In the genomic region with DNA sequence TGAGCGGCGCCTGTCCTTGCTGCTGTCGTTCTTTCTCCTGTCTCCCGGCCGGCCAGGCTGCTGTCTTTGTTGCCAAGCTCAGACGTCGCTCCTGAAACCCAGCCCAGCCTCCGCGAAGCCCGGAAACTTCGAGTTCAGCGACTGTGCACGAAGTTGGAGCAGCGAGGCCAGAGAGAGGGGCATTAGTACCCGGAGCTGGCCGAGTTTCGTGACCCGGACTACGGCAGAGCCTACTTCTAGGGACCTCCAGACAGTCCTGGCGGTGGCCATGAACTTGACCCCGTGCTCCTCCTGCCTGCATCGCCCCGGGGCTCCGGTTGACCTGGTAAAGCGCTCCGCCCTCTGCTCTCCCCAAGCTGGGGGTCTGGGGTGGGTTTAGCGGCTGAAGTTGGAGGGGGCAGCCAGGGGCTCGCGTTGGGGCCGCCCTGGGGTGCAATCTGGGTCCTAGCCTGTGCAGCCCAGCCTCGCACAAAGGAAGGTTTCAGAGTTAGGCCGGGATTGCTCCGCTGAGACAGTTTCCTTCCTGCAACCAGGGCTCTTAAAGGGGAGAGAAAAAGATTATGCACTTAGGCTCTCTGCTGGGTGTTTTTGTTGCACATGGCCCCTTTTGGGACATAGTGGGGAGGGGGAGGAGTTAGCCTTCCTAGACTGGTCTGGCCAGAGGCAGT, we compare ENCODE assay signal across 8 mouse cellular contexts.
A peak's percentile ranks its signal among the peaks of the same experiment; 100 is the strongest.
DNase-seq lines count a peak whose midpoint lies in the region; ATAC-seq and TF ChIP-seq lines count a peak whose summit lies in the region.

No protein-coding gene starts in this region.

- no peaks in the 10 kb centered on the region for H3K36me3 ChIP-seq in heart, postnatal 0 days (replicated peaks; ENCODE audit: control insufficient read depth, insufficient read depth, low read length)
- no peaks in the 10 kb centered on the region for H3K36me3 ChIP-seq in macrophage (ENCODE audit: inconsistent target)
- H3K36me3 ChIP-seq in small intestine, adult 2 months (ENCODE audit: control insufficient read depth, insufficient read depth, low read length) = no peaks in the 10 kb centered on the region

- no peak for TF ChIP-seq CTCF in embryonic fibroblast, embryonic 13.5 days (IDR thresholded peaks at IDR 0.05; ENCODE audit: borderline replicate concordance, insufficient read depth, low read length)
- no peak for TF ChIP-seq CTCF in heart, postnatal 0 days (IDR thresholded peaks at IDR 0.05; ENCODE audit: low read depth)
- TF ChIP-seq CTCF in small intestine, adult 2 months (IDR thresholded peaks at IDR 0.05; ENCODE audit: extremely low read depth, insufficient read length, insufficient replicate concordance, low read depth, low read length) = no peak

- peak overlapping the region; percentile 33 for H3K4me3 ChIP-seq in embryonic fibroblast, embryonic 13.5 days (ENCODE audit: insufficient read depth, low read length)
- peak overlapping the region; percentile 53 for H3K4me3 ChIP-seq in heart, postnatal 0 days (ENCODE audit: low read depth, low read length)
- H3K4me3 ChIP-seq in macrophage (ENCODE audit: inconsistent target) = peak overlapping the region; percentile 36
- H3K4me3 ChIP-seq in small intestine, adult 2 months (ENCODE audit: low read depth, low read length) = peak overlapping the region; percentile 75

- peak overlapping the region; percentile 78 for H3K9ac ChIP-seq in heart, postnatal 0 days (replicated peaks; ENCODE audit: low read depth, low read length)

- no peaks in the 10 kb centered on the region for H3K27me3 ChIP-seq in heart, postnatal 0 days (ENCODE audit: control insufficient read depth, insufficient read depth, low read length)
- no peaks in the 10 kb centered on the region for H3K27me3 ChIP-seq in small intestine, adult 2 months (ENCODE audit: control insufficient read depth, insufficient read depth, low read length)

- peak overlapping the region; percentile 78 for H3K4me2 ChIP-seq in heart, postnatal 0 days (ENCODE audit: low read depth, low read length)

- peak; percentile 56 for ATAC-seq in heart, postnatal 0 days (ENCODE audit: insufficient read depth, low read depth)

- H3K27ac ChIP-seq in embryonic fibroblast, embryonic 13.5 days (ENCODE audit: insufficient read depth, low read length) = no peak overlapping the region
- peak overlapping the region; percentile 85 for H3K27ac ChIP-seq in heart, postnatal 0 days (ENCODE audit: low read depth)
- no peak overlapping the region for H3K27ac ChIP-seq in macrophage
- H3K27ac ChIP-seq in small intestine, adult 2 months (ENCODE audit: insufficient read depth, low read depth, low read length) = peak overlapping the region; percentile 66

- no peaks in the 10 kb centered on the region for H3K79me2 ChIP-seq in macrophage (ENCODE audit: inconsistent target)

- H3K4me1 ChIP-seq in embryonic fibroblast, embryonic 13.5 days (ENCODE audit: control insufficient read depth, insufficient read depth, low read length) = peaks cover 6% of the 10 kb centered on the region; the same call in 1 of the 2 replicates
- H3K4me1 ChIP-seq in heart, postnatal 0 days (ENCODE audit: control insufficient read depth, insufficient read depth) = peaks cover 22% of the 10 kb centered on the region
- H3K4me1 ChIP-seq in small intestine, adult 2 months (ENCODE audit: control insufficient read depth, insufficient read depth, insufficient read length, low read length) = peaks cover 7% of the 10 kb centered on the region

- DNase-seq in 3134 (ENCODE audit: extremely low read depth, insufficient read length, low spot score) = peak; percentile 74
- DNase-seq in T-cell, adult 2 months (ENCODE audit: low spot score) = peak; percentile 45
- peak; percentile 55 for DNase-seq in heart, postnatal 0 days (ENCODE audit: low spot score)
- peak; percentile 81 for DNase-seq in kidney, postnatal 14 days
- DNase-seq in frontal cortex, postnatal 25 days (ENCODE audit: low spot score in 2 of 2) = no peak

- peak; percentile 57 for TF ChIP-seq POLR2A in embryonic fibroblast, embryonic 13.5 days (IDR thresholded peaks at IDR 0.05; ENCODE audit: low read depth, low read length)
- TF ChIP-seq POLR2A in small intestine, adult 2 months (IDR thresholded peaks at IDR 0.05; ENCODE audit: low read depth, low read length) = no peak

- no peak for TF ChIP-seq EP300 in heart, postnatal 0 days (IDR thresholded peaks at IDR 0.05; ENCODE audit: low read depth)

- H3K9me3 ChIP-seq in heart, postnatal 0 days (replicated peaks; ENCODE audit: control insufficient read depth, low read length) = no peaks in the 10 kb centered on the region

- 1% methylated on average over 33 of the region's 33 CpGs for WGBS in heart, postnatal 0 days
- WGBS in macrophage (ENCODE audit: missing documents) = 3% methylated on average over 33 of the region's 33 CpGs
- WGBS in small intestine, adult 2 months = 2% methylated on average over 33 of the region's 33 CpGs

Comparison
In these comparisons a context has a peak if more than half of its experiments do, and no peak if none do; other contexts are left out.
1. DNase-seq: peak in 3134 (single experiment), T-cell, adult 2 months (single experiment), heart, postnatal 0 days (single experiment) and kidney, postnatal 14 days (single experiment); none in frontal cortex, postnatal 25 days (0 of 2).
2. H3K27ac ChIP-seq: peak in heart, postnatal 0 days (single experiment) and small intestine, adult 2 months (single experiment); none in embryonic fibroblast, embryonic 13.5 days (single experiment) and macrophage (single experiment).
3. Peak in every context shown above with its lines, with median percentiles within 50 percentile points of each other: H3K4me3 ChIP-seq.